Comparison of ENCODE assay signal across 8 mouse cellular contexts in the genomic region with DNA sequence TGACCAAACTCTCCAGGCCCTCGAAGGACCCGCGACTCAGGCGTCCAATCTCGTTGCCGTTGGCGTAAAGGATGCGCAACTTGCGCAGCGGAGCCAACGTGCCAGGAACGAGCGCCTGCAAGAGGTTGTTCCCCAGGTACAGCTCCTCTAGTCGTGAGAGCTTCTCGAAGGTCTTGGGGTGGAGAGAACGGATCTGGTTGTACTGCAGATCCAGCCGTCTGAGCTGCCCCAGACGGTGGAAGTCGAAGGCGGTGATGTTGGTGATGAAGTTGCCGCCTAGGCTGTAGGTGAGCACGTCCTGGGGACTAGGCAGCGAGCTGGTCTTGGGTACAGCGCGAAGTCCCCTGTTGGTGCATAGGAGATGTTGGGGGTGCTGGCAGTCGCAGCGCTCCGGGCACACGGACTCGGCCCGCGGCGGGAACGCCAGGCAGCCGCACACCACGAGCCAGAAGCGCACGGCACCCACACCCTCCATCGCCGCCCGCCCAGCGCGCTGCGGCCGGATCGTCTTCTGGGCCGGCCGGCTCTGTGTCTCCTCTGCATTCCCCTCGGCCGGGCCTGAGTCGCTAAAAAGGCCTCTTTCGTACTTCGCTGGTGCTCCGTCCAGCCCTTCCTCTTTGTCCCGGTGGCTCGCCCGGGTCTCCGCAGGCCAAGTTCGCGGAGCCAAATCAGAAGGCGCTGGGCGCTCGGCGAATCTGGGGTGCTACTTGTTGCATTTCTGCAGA. TPM values are rescaled to one million over a fixed set of nuclear protein-coding genes. Genes with fewer than 3 reads are reported as not detected.
DNase-seq lines count a peak whose midpoint lies in the region; ATAC-seq and TF ChIP-seq lines count a peak whose summit lies in the region.

No protein-coding gene starts in this region.

- peaks cover 31% of the 10 kb centered on the region for H3K27me3 ChIP-seq in liver, adult 2 months (ENCODE audit: control insufficient read depth, insufficient read depth, low read length)
- H3K27me3 ChIP-seq in heart, embryonic 13.5 days (replicated peaks), result peaks cover 74% of the 10 kb centered on the region
- H3K27me3 ChIP-seq in limb, embryonic 11.5 days (ENCODE audit: control insufficient read depth, insufficient read depth, low read length), result no peaks in the 10 kb centered on the region
- peaks cover 69% of the 10 kb centered on the region for H3K27me3 ChIP-seq in midbrain, embryonic 12.5 days

- H3K27ac ChIP-seq in liver, adult 2 months (replicated peaks; ENCODE audit: insufficient read depth, low read depth, low read length), result no peak overlapping the region
- peak overlapping the region; percentile 68 for H3K27ac ChIP-seq in heart, embryonic 13.5 days (replicated peaks)
- H3K27ac ChIP-seq in limb, embryonic 11.5 days (replicated peaks; ENCODE audit: low read depth, low read length), result peak overlapping the region; percentile 96
- H3K27ac ChIP-seq in midbrain, embryonic 12.5 days (replicated peaks), result peak overlapping the region; percentile 69

- no peaks in the 10 kb centered on the region for H3K79me2 ChIP-seq in liver, adult 2 months (ENCODE audit: control insufficient read depth, insufficient read depth, low read length)

- DNase-seq in liver, adult 2 months (ENCODE audit: extremely low read depth, low read depth, low spot score), result no peak
- DNase-seq in liver, result no peak
- peak; percentile 71 for DNase-seq in embryo, embryonic 11 days
- DNase-seq in limb, embryonic 11.5 days (ENCODE audit: low spot score), result peak; percentile 73
- peak; percentile 47 for DNase-seq in urinary bladder, postnatal 14 days (ENCODE audit: low spot score)

- no peaks in the 10 kb centered on the region for H3K36me3 ChIP-seq in liver, adult 2 months (ENCODE audit: control insufficient read depth, insufficient read depth, low read length)
- H3K36me3 ChIP-seq in heart, embryonic 13.5 days, result no peaks in the 10 kb centered on the region
- no peaks in the 10 kb centered on the region; the same call in 1 of the 2 replicates for H3K36me3 ChIP-seq in limb, embryonic 11.5 days (ENCODE audit: control insufficient read depth, insufficient read depth, low read length)
- H3K36me3 ChIP-seq in midbrain, embryonic 12.5 days, result no peaks in the 10 kb centered on the region

- ATAC-seq in heart, embryonic 13.5 days (ENCODE audit: extremely low read depth, insufficient number of reproducible peaks, low FRiP score, low TSS enrichment), result no peak
- no peak for ATAC-seq in limb, embryonic 11.5 days (ENCODE audit: insufficient number of reproducible peaks, low FRiP score, low TSS enrichment, low read depth)
- ATAC-seq in midbrain, embryonic 12.5 days (ENCODE audit: low FRiP score, low read depth), result peak; percentile 19; the same call in 1 of the 2 replicates
- ATAC-seq in inflammation-experienced regulatory T-cells, adult 6 months, result no peak

- no peak for TF ChIP-seq CTCF in liver, adult 2 months (IDR thresholded peaks at IDR 0.05; ENCODE audit: low read depth, low read length)

- TF ChIP-seq POLR2A in liver, adult 2 months (IDR thresholded peaks at IDR 0.05; ENCODE audit: extremely low read depth, insufficient read depth, low read length), result no peak

- 4% methylated on average over 64 of the region's 64 CpGs for WGBS in liver, adult 2 months
- 2% methylated on average over 61 of the region's 64 CpGs for whole genome bisulfite sequencing in heart, embryonic 13.5 days
- WGBS in limb, embryonic 11.5 days, result under 1% methylated on average over 64 of the region's 64 CpGs
- WGBS in midbrain, embryonic 12.5 days, result under 1% methylated on average over 63 of the region's 64 CpGs

- H3K4me3 ChIP-seq in liver, adult 2 months (ENCODE audit: insufficient read depth, low read depth, low read length), result peak overlapping the region; percentile 46
- H3K4me3 ChIP-seq in heart, embryonic 13.5 days, result peak overlapping the region; percentile 62
- peak overlapping the region; percentile 72 for H3K4me3 ChIP-seq in limb, embryonic 11.5 days (ENCODE audit: low read depth, low read length)
- H3K4me3 ChIP-seq in midbrain, embryonic 12.5 days, result peak overlapping the region; percentile 57

- peaks cover 4% of the 10 kb centered on the region; the same call in 1 of the 2 replicates for H3K4me1 ChIP-seq in liver, adult 2 months (ENCODE audit: control insufficient read depth, insufficient read depth, low read length)
- peaks cover 37% of the 10 kb centered on the region for H3K4me1 ChIP-seq in heart, embryonic 13.5 days
- peaks cover 18% of the 10 kb centered on the region for H3K4me1 ChIP-seq in limb, embryonic 11.5 days (ENCODE audit: control insufficient read depth, insufficient read depth, low read length)
- peaks cover 36% of the 10 kb centered on the region for H3K4me1 ChIP-seq in midbrain, embryonic 12.5 days

- H3K9ac ChIP-seq in liver, adult 2 months (ENCODE audit: low read depth, low read length), result peak overlapping the region; percentile 46
- H3K9ac ChIP-seq in heart, embryonic 13.5 days, result peak overlapping the region; percentile 82
- peak overlapping the region; percentile 93 for H3K9ac ChIP-seq in limb, embryonic 11.5 days (ENCODE audit: low read length)
- peak overlapping the region; percentile 57 for H3K9ac ChIP-seq in midbrain, embryonic 12.5 days (replicated peaks)

- H3K9me3 ChIP-seq in heart, embryonic 13.5 days, result no peaks in the 10 kb centered on the region
- H3K9me3 ChIP-seq in limb, embryonic 11.5 days (ENCODE audit: control insufficient read depth, low read length), result no peaks in the 10 kb centered on the region
- no peaks in the 10 kb centered on the region for H3K9me3 ChIP-seq in midbrain, embryonic 12.5 days

- peak overlapping the region; percentile 83 for H3K4me2 ChIP-seq in heart, embryonic 13.5 days
- peak overlapping the region; percentile 80 for H3K4me2 ChIP-seq in limb, embryonic 11.5 days (ENCODE audit: low read depth, severe bottlenecking)
- H3K4me2 ChIP-seq in midbrain, embryonic 12.5 days (replicated peaks), result peak overlapping the region; percentile 91

RNA-seq across cellular contexts. Expression of a gene that starts 0.7 kb away (rescaled TPM):
- total RNA-seq in liver, adult 2 months (2014; rRNA removed), result 0.18 and 0.27 TPM in 2 replicates
- 0.17 and 0.29 TPM in 2 replicates for polyA plus RNA-seq in liver, adult 2 months (2012; rRNA removed)
- polyA plus RNA-seq in heart, embryonic 13.5 days (2015; fragmentation: Nextera tagmentation; extraction: Ambion mirVana), result 6.7 and 8.9 TPM in 2 replicates
- polyA plus RNA-seq in limb, embryonic 11.5 days (2014; fragmentation: Nextera tagmentation; extraction: Ambion mirVana), result 48.1 and 62.8 TPM in 2 replicates
- polyA plus RNA-seq in midbrain, embryonic 12.5 days (2016; fragmentation: Nextera tagmentation; extraction: Ambion mirVana), result 27.4 and 34.4 TPM in 2 replicates
- not detected for polyA plus RNA-seq in inflammation-experienced regulatory T-cells, adult 6 months (2017; shearing (Covaris generic))

Comparison
In these comparisons a context has a peak if more than half of its experiments do, and no peak if none do; other contexts are left out.
1. DNase-seq: peak in embryo, embryonic 11 days (single experiment), limb, embryonic 11.5 days (single experiment) and urinary bladder, postnatal 14 days (single experiment); none in liver, adult 2 months (single experiment) and liver (single experiment).
2. Peak in every context shown above with its lines, with median percentiles within 50 percentile points of each other: H3K4me3 ChIP-seq, H3K9ac ChIP-seq and H3K4me2 ChIP-seq.